Mouse (Mus musculus) heart, embryonic 16.5 days (tissue): ENCODE measurements around the gene Rbm17. TPM values are rescaled to one million over a fixed set of nuclear protein-coding genes. Genes with fewer than 3 reads are reported as not detected.
A peak's percentile ranks its signal among the peaks of the same experiment; 100 is the strongest.
"Not testable (repeated sequence)": the region's sequence is repeated elsewhere in the genome, so short reads cannot be mapped to it uniquely, and the experiment has no call there.

Source experiments
- ATAC-seq: fragments of 200-750 bp; cut with Nextera tagmentation; replicated peaks from 2 replicates; pipeline ENCODE4 v1.8.0; 2017; ENCODE audit warnings: moderate number of reproducible peaks; ENCODE audit not compliant: insufficient read depth, low FRiP score; ENCODE audit errors: extremely low read depth
- H3K27ac ChIP-seq: fragments of 300-500 bp; sonication (generic); 2 replicates; pipeline ENCODE4 v1.5.1; 2014; ENCODE audit warnings: mild to moderate bottlenecking, low read length, control low read depth, moderate library complexity
- H3K27me3 ChIP-seq: fragments of 300-500 bp; sonication (generic); 2 replicates; pipeline ENCODE4 v1.6.1; 2014; ENCODE audit warnings: low read length, mixed read lengths; ENCODE audit not compliant: control insufficient read depth, insufficient read depth
- H3K36me3 ChIP-seq: fragments of 300-500 bp; sonication (generic); 2 replicates; pipeline ENCODE4 v1.6.1; 2014; ENCODE audit not compliant: control insufficient read depth, insufficient read depth
- H3K4me1 ChIP-seq: fragments of 300-500 bp; sonication (generic); 2 replicates; pipeline ENCODE4 v1.6.1; 2014; ENCODE audit warnings: low read length, mixed read lengths; ENCODE audit not compliant: control insufficient read depth, insufficient read depth
- H3K4me2 ChIP-seq: fragments of 300-500 bp; sonication (generic); 2 replicates; pipeline ENCODE4 v1.6.1; 2014; ENCODE audit warnings: low read depth, mild to moderate bottlenecking, control low read depth, low read length
- H3K4me3 ChIP-seq: fragments of 300-500 bp; sonication (generic); 2 replicates; pipeline ENCODE4 v1.5.1; 2014; ENCODE audit warnings: mild to moderate bottlenecking, control low read depth, low read length
- H3K9ac ChIP-seq: fragments of 300-500 bp; sonication (generic); 2 replicates; pipeline ENCODE4 v1.6.1; 2014; ENCODE audit warnings: low read length, control low read depth
- H3K9me3 ChIP-seq: fragments of 300-500 bp; sonication (generic); replicated peaks from 2 replicates; pipeline ENCODE4 v1.6.1; 2016; ENCODE audit warnings: low read length; ENCODE audit not compliant: control insufficient read depth
- WGBS: fragments of 180-500 bp; shearing (Covaris S2); extraction: QIAGEN DNeasy Blood & Tissue Kit; methylation state at CpG from one replicate; pipeline ENCODE4 v1.1.7; 2014; 5-methylcytosine and 5-hydroxymethylcytosine counted together
- polyA plus RNA-seq: library from polyadenylated mRNA; unstranded; fragments of >200 nt; fragmentation: Nextera tagmentation; extraction: Ambion mirVana; gene quantifications from 2 replicates; pipeline ENCODE4 v1.2.1, GENCODE M21; 2015

Rbm17 gene
- polyA plus RNA-seq, 1 experiment from 2014 or later = 102 TPM

DNA sequence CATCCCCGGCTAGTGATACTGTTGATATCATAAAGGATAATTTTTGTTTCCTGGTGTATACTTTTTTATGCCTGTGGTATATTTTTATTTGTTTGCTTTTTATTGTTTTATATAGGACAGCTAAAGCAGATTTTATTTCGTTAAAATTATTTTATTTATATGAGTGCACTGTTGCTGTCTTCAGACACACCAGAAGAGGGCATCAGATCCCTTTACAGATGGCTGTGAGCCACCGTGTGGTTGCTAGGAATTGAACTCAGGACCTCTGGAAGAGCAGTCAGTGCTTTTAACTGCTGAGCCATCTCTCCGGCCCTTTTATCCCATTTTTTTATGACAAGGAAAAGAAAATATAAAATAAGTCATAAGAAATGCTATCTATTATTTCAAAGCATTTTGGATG, 2.8 kb upstream of the Rbm17 start:
- not testable (repeated sequence) for H3K4me2 ChIP-seq, H3K4me3 ChIP-seq, ATAC-seq, H3K27me3 ChIP-seq, H3K9me3 ChIP-seq, H3K9ac ChIP-seq, H3K27ac ChIP-seq, H3K4me1 ChIP-seq, H3K36me3 ChIP-seq
- WGBS = 71% methylated on average over 4 of the region's 4 CpGs

DNA sequence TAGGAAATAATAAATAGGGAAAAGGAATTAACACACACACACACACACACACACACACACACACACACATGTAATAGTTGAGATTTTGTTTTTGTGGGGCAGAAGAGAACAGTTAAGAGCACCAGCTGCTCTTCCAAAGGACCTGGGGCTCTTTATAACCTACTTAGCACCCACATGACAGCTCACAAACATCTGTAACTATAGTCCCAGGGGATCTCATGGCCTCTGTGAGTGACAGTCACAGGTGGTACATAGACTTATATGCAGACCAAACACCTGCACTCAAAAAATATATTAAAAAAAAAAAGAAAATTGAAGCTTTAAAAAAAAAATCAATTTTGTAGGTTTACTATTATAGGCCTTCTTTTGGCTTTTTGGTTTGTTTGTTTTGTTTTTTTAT, 958 bp upstream of the Rbm17 start:
- Histone ChIP-seq H3K9ac (no peak overlapping the region), H3K9me3 (no peaks in the 10 kb centered on the region), H3K4me3 (no peak overlapping the region), H3K4me2 (no peak overlapping the region), H3K36me3 (peaks cover 11% of the 10 kb centered on the region), H3K27ac (no peak overlapping the region), H3K27me3 (no peaks in the 10 kb centered on the region), H3K4me1 (peaks cover 8% of the 10 kb centered on the region)
- ATAC-seq = no peak

DNA sequence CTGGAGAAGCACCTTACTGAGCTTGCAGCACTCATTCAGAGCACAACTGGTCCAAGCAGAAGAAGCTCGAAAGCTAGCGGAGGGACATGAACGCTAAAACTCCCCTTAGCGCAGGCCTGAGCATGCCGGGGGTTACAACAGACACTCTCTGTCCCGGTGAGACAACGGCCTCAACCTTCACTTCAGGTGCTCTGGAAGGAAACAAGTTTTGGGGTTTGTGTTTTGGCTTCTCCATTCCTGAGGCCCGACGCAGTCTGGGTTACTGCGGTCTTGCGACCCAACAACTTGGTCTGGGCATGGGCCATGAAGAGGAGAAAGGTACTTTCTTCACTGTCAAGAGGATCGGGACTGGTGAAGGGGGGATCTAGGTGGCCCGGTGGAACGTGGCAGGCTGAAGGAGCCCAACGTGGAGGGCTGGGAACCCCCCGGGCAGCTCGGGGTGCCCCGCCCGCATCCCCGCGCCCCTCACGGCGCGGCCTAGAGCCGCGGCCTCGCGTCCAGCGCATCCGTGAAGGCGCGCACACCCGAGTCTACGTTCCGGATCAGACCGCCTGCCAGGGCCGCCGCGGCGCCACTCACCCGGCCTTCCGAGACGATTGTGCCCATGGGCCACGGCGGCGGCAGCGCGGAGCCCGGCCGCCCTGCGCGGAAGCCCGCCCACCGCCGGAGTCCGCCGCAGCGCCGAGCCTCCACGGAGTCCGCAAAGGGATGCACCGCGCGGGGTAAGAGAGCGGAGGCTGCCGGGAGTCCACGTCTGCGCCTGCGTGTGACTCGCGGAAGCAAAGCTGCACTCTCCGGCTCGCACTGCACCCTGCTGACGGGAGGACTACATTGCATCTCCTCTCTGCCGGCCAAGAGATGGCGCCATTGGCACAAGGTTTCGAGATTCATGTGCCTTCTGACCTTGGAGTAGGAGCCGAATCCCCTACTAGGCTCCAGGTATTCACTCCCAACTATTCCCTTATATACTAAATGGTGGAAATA, 1.2 kb downstream of the Rbm17 start:
- peaks cover 22% of the 10 kb centered on the region for H3K36me3 ChIP-seq
- WGBS = under 1% methylated on average over 78 of the region's 78 CpGs
- no peaks in the 10 kb centered on the region for H3K9me3 ChIP-seq
- H3K4me1 ChIP-seq = peaks cover 8% of the 10 kb centered on the region
- peak overlapping the region; percentile 96 for H3K4me3 ChIP-seq
- peak overlapping the region; percentile 78 for H3K4me2 ChIP-seq
- peak; percentile 96 for ATAC-seq
- H3K27me3 ChIP-seq = no peaks in the 10 kb centered on the region
- H3K9ac ChIP-seq = peak overlapping the region; percentile 98
- peak overlapping the region; percentile 74 for H3K27ac ChIP-seq

DNA sequence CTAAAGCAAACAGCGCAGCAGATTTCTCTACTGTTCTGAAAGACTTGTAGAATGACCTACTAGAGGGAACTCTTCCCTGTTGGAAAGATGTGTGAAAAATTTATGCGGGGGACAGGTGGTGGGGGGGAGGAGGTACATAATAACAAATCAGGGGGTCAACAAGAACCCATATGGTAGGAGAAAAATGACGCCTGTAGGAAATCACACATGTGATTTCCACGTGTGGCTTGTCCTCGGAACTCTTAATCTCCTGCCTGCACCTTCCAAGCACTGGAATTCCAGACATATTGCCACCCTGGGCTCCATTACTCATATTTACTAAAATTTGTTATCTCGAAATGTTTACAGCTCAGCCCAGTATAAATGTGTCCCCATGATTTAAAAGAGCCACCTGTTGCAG, 2.2 kb downstream of the Rbm17 start:
- no peak for ATAC-seq
- H3K36me3 ChIP-seq = peaks cover 28% of the 10 kb centered on the region
- peak overlapping the region; percentile 78 for H3K4me2 ChIP-seq
- peak overlapping the region; percentile 96 for H3K4me3 ChIP-seq
- no peaks in the 10 kb centered on the region for H3K9me3 ChIP-seq
- peaks cover 8% of the 10 kb centered on the region for H3K4me1 ChIP-seq
- no peak overlapping the region for H3K27ac ChIP-seq
- no peaks in the 10 kb centered on the region for H3K27me3 ChIP-seq
- peak overlapping the region; percentile 98 for H3K9ac ChIP-seq
- WGBS = 71% methylated on average over 6 of the region's 6 CpGs

DNA sequence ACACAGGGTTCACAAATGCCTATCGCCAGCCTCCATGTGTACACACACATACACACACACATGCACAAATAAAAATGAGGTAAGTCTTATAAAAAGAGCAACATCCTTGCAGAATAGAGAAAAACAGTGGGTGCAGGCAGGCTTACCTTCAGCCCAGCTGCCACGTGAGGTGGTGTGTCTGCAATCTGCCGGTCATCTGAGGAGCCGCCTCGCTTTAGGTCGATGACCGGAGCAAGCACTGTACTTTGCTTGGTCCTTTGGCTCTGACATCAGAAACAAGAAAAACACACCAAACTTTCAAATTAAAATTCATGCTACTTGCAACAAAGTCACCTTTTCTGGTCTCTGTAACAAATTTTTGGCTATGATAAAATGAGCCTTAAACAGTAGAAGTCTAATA, 6.0 kb downstream of the Rbm17 start:
- peaks cover 58% of the 10 kb centered on the region for H3K36me3 ChIP-seq
- no peak overlapping the region for H3K4me2 ChIP-seq
- 93% methylated on average over 7 of the region's 7 CpGs for WGBS
- no peak for ATAC-seq
- no peak overlapping the region for H3K4me3 ChIP-seq
- H3K9me3 ChIP-seq = no peaks in the 10 kb centered on the region
- H3K27ac ChIP-seq = no peak overlapping the region
- H3K4me1 ChIP-seq = peaks cover 8% of the 10 kb centered on the region
- no peaks in the 10 kb centered on the region for H3K27me3 ChIP-seq
- no peak overlapping the region for H3K9ac ChIP-seq

DNA sequence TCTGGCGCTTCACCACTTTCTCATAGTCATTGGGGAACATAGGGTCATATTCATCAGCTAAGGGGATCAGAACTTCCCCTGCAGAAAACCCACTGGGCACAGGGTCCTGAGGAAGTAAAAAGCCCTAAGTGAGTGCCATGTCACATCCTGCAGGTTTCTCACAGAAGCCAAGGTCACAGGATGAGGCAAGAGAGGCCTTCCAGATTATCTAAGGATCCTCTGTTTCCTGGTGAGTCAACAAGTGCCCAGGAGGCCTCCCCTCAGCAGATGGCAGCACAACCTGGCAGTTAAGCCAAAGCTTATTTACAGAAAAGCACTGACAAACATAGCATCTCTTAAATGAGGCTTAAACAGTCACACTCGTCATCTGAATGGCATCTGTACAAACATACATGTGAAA, 7.3 kb downstream of the Rbm17 start:
- H3K4me1 ChIP-seq = peaks cover 2% of the 10 kb centered on the region; the same call in 1 of the 2 replicates
- H3K36me3 ChIP-seq = peaks cover 69% of the 10 kb centered on the region
- no peak overlapping the region for H3K27ac ChIP-seq
- no peak overlapping the region for H3K4me2 ChIP-seq
- H3K9me3 ChIP-seq = no peaks in the 10 kb centered on the region
- H3K4me3 ChIP-seq = no peak overlapping the region
- no peak overlapping the region for H3K9ac ChIP-seq
- 77% methylated on average over 2 of the region's 2 CpGs for WGBS
- ATAC-seq = no peak
- no peaks in the 10 kb centered on the region for H3K27me3 ChIP-seq

DNA sequence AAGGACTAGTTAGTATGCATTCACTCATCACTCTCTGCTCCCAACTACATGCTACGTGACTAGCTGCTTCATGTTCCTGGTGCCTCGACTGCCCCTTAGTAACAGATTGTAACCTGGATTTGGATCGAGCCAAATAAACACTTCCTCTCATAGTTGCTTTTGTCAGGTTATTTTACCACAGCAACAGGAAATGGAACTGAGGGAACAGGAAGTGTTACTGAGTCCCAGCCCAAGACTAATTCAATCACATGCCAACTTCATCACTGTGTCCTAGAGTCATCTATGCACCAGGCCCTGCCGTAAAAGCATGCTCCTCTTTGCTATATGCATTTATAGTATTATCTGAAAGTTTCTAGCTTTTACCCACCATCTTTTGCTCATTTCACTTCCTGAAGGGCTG, 16.0 kb downstream of the Rbm17 start:
- H3K9ac ChIP-seq = no peak overlapping the region
- H3K36me3 ChIP-seq = peaks cover 89% of the 10 kb centered on the region
- H3K9me3 ChIP-seq = no peaks in the 10 kb centered on the region
- ATAC-seq = no peak
- H3K4me1 ChIP-seq = no peaks in the 10 kb centered on the region
- H3K4me3 ChIP-seq = no peak overlapping the region
- WGBS = 74% methylated on average over 4 of the region's 4 CpGs
- no peaks in the 10 kb centered on the region for H3K27me3 ChIP-seq
- H3K4me2 ChIP-seq = no peak overlapping the region
- no peak overlapping the region for H3K27ac ChIP-seq

DNA sequence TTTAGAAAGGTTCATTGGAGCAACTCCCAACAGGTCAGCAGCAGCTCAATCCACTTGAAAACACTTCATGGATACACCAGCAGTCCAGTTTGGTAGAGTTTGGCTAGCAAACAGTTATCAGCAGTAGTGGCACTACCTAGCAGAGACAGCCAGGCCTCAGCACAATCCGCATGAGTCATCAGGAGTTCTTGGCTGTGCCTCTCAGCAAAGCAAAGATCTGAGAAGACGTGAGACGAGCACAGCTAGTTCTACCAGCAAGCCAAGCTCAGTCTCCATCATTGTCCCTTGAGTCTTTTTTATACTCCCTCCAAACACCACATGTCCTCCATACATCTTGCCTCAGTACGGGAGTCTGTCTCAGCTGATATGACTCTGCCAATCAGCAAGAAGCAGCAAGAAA, 24.6 kb downstream of the Rbm17 start:
- H3K4me3 ChIP-seq = no peak overlapping the region
- H3K4me1 ChIP-seq = no peaks in the 10 kb centered on the region
- peaks cover 7% of the 10 kb centered on the region for H3K36me3 ChIP-seq
- H3K9me3 ChIP-seq = peaks cover 4% of the 10 kb centered on the region; the same call in 1 of the 2 replicates
- H3K27ac ChIP-seq = no peak overlapping the region
- H3K9ac ChIP-seq = no peak overlapping the region
- H3K4me2 ChIP-seq = no peak overlapping the region
- no peaks in the 10 kb centered on the region for H3K27me3 ChIP-seq
- WGBS = 85% methylated on average over 4 of the region's 4 CpGs
- no peak for ATAC-seq

DNA sequence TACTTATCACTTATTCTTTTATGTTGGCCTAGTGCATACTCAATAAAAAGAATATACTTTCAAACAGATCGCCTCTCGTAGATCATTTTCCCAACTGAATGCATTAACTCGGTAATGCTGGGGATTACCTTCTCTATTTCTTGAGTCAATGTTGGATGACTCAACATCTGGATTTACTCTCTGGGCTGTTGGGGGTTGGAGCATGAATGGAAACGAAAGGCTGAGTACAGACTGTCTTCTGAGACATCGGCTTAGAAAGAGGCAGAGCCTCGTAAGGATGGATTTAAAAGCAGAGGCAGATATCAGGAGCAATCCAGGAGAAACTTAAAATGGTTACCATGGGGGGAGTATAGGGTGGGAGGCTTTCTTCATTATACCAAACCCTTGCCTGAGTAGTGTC, 25.8 kb downstream of the Rbm17 start:
- H3K4me1 ChIP-seq = no peaks in the 10 kb centered on the region
- no peaks in the 10 kb centered on the region for H3K27me3 ChIP-seq
- H3K4me3 ChIP-seq = no peak overlapping the region
- WGBS = 91% methylated on average over 6 of the region's 6 CpGs
- no peaks in the 10 kb centered on the region; the same call in 1 of the 2 replicates for H3K36me3 ChIP-seq
- peaks cover 4% of the 10 kb centered on the region; the same call in 1 of the 2 replicates for H3K9me3 ChIP-seq
- H3K9ac ChIP-seq = no peak overlapping the region
- no peak for ATAC-seq
- no peak overlapping the region for H3K27ac ChIP-seq
- no peak overlapping the region for H3K4me2 ChIP-seq
